Mouse (Mus musculus) kidney, adult 2 months (tissue): Measurements from ENCODE around the gene Gria1.

Source experiments
- CTCF ChIP-seq: fragments of 200-500 bp; conservative IDR thresholded peaks from 2 replicates; pipeline ENCODE4 v1.5.1; 2011; ENCODE audit warnings: low read depth, mild to moderate bottlenecking, control low read depth, low read length, moderate library complexity, mixed read lengths; ENCODE audit not compliant: insufficient read depth, insufficient read length
- POLR2A ChIP-seq: fragments of 200-500 bp; IDR thresholded peaks from one replicate; pipeline ENCODE4 v1.6.1; 2011; ENCODE audit warnings: low read depth, low read length, control low read depth

DNA sequence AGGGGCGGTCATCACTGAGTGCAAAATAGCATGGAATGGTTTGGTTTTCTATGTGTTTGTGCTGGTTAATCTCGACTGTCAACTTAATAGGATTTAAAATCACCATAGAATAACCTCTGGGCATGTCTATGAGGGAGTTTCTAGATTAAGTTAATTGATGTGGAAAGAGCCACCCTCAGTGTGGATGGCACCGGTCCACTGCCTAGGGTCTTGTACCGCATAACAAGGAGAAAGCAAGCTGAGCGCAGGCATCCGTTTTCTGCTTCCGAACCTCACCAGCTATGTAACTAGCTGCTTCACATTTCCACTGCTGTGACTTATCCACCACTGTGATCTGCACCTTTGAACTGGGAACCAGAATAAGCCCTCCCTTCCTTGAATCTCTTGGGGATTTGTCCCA lies 134.0 kb downstream of the Gria1 start:
- no peak for TF ChIP-seq POLR2A
- TF ChIP-seq CTCF = no peak
